ENCODE assay signal across 8 mouse cellular contexts in genomic region chr11:97440441-97440881, GRCm38 (mm10). TPM values are rescaled to one million over a fixed set of nuclear protein-coding genes. Genes with fewer than 3 reads are reported as not detected.
DNase-seq lines count a peak whose midpoint lies in the region; ATAC-seq and TF ChIP-seq lines count a peak whose summit lies in the region.

No protein-coding gene starts in this region.

- TF ChIP-seq CTCF in lung, embryonic 14.5 days (IDR thresholded peaks at IDR 0.05; ENCODE audit: low read depth), result no peak
- TF ChIP-seq CTCF in cortical plate, adult 2 months (IDR thresholded peaks at IDR 0.05; ENCODE audit: extremely low read depth, insufficient read depth, low read length), result no peak

- DNase-seq in lung, embryonic 14.5 days, result peak; percentile 57
- DNase-seq in lung, adult 18-20 months, result no peak
- DNase-seq in hindbrain, embryonic 11.5 days (ENCODE audit: low spot score), result peak; percentile 52
- peak; percentile 48 for DNase-seq in lung, postnatal 10 days
- no peak for DNase-seq in thymus, postnatal 36 days
- DNase-seq in urinary bladder, postnatal 36 days (ENCODE audit: low spot score in 2 of 2), result no peak

- peak overlapping the region; percentile 81 for H3K9ac ChIP-seq in lung, embryonic 14.5 days
- H3K9ac ChIP-seq in hindbrain, embryonic 11.5 days (ENCODE audit: low read depth, low read length), result peak overlapping the region; percentile 53; the same call in 1 of the 2 replicates

- ATAC-seq in lung, embryonic 14.5 days (ENCODE audit: insufficient read depth), result peak; percentile 25
- ATAC-seq in hindbrain, embryonic 11.5 days (ENCODE audit: low FRiP score), result no peak
- ATAC-seq in CD4-positive, CD25-positive, alpha-beta regulatory T cell, adult 4 months, result no peak

- H3K4me3 ChIP-seq in lung, embryonic 14.5 days (ENCODE audit: low read depth, low read length), result peak overlapping the region; percentile 73
- peak overlapping the region; percentile 10 for H3K4me3 ChIP-seq in cortical plate, adult 2 months (ENCODE audit: insufficient read depth, low read length)
- H3K4me3 ChIP-seq in hindbrain, embryonic 11.5 days (ENCODE audit: low read depth, low read length), result peak overlapping the region; percentile 38

- H3K9me3 ChIP-seq in lung, embryonic 14.5 days (ENCODE audit: low read depth, low read length), result no peaks in the 10 kb centered on the region
- no peaks in the 10 kb centered on the region for H3K9me3 ChIP-seq in hindbrain, embryonic 11.5 days (ENCODE audit: control insufficient read depth, low read length)

- H3K27ac ChIP-seq in lung, embryonic 14.5 days (ENCODE audit: low read depth), result peak overlapping the region; percentile 81
- 0 out of 2 replicates have a peak overlapping the region, but pooled peaks have one; percentile 38 for H3K27ac ChIP-seq in cortical plate, adult 2 months (ENCODE audit: insufficient read depth, low read length)
- 0 out of 2 replicates have a peak overlapping the region, but pooled peaks have one; percentile 36 for H3K27ac ChIP-seq in hindbrain, embryonic 11.5 days (ENCODE audit: low read depth, low read length)

- H3K27me3 ChIP-seq in lung, embryonic 14.5 days (ENCODE audit: insufficient read depth, low read length), result no peaks in the 10 kb centered on the region
- H3K27me3 ChIP-seq in hindbrain, embryonic 11.5 days (ENCODE audit: control insufficient read depth, insufficient read depth, low read length), result peaks cover 33% of the 10 kb centered on the region

- H3K36me3 ChIP-seq in lung, embryonic 14.5 days (ENCODE audit: insufficient read depth), result peaks cover 22% of the 10 kb centered on the region
- H3K36me3 ChIP-seq in hindbrain, embryonic 11.5 days (ENCODE audit: control insufficient read depth, insufficient read depth, low read length), result no peaks in the 10 kb centered on the region

- 1% methylated on average over 28 of the region's 34 CpGs for WGBS in lung, embryonic 14.5 days
- WGBS in hindbrain, embryonic 11.5 days, result 6% methylated on average over 23 of the region's 34 CpGs

- peak overlapping the region; percentile 82 for H3K4me2 ChIP-seq in lung, embryonic 14.5 days
- peak overlapping the region; percentile 53 for H3K4me2 ChIP-seq in hindbrain, embryonic 11.5 days (replicated peaks; ENCODE audit: low read depth, low read length)

- no peak for TF ChIP-seq POLR2A in cortical plate, adult 2 months (IDR thresholded peaks at IDR 0.05; ENCODE audit: extremely low read depth, insufficient read depth, low read length)

- H3K4me1 ChIP-seq in lung, embryonic 14.5 days (ENCODE audit: insufficient read depth), result peaks cover 57% of the 10 kb centered on the region
- peaks cover 4% of the 10 kb centered on the region for H3K4me1 ChIP-seq in cortical plate, adult 2 months (ENCODE audit: control insufficient read depth, insufficient read depth, low read length)
- peaks cover 11% of the 10 kb centered on the region for H3K4me1 ChIP-seq in hindbrain, embryonic 11.5 days (replicated peaks; ENCODE audit: control insufficient read depth, insufficient read depth, low read length)

RNA-seq across cellular contexts. Expression of gene Arhgap23, which starts 25.1 kb away (rescaled TPM):
- 7.0 and 7.9 TPM in 2 replicates for polyA plus RNA-seq in lung, embryonic 14.5 days (2014; fragmentation: Nextera tagmentation; extraction: Ambion mirVana)
- polyA plus RNA-seq in cortical plate, adult 2 months (2012; rRNA removed), result 70.2 and 71.5 TPM in 2 replicates
- 3.5 TPM in 2 replicates for polyA plus RNA-seq in hindbrain, embryonic 11.5 days (2014; fragmentation: Nextera tagmentation; extraction: Ambion mirVana)
- not detected for polyA plus RNA-seq in CD4-positive, CD25-positive, alpha-beta regulatory T cell, adult 4 months (2017; shearing (Covaris generic))

RNA-seq across cellular contexts. Expression of gene 4933428G20Rik, which starts 59.7 kb away (rescaled TPM):
- polyA plus RNA-seq in lung, embryonic 14.5 days (2014; fragmentation: Nextera tagmentation; extraction: Ambion mirVana), result 0.13 and 0.23 TPM in 2 replicates
- 0.06 TPM in 1 of 2 replicates, not detected in the other for polyA plus RNA-seq in cortical plate, adult 2 months (2012; rRNA removed)
- polyA plus RNA-seq in hindbrain, embryonic 11.5 days (2014; fragmentation: Nextera tagmentation; extraction: Ambion mirVana), result 0.20 TPM in 1 of 2 replicates, not detected in the other
- not detected for polyA plus RNA-seq in CD4-positive, CD25-positive, alpha-beta regulatory T cell, adult 4 months (2017; shearing (Covaris generic))

Comparison
In these comparisons a context has a peak if more than half of its experiments do, and no peak if none do; other contexts are left out.
1. DNase-seq: peak in lung, embryonic 14.5 days (single experiment), hindbrain, embryonic 11.5 days (single experiment) and lung, postnatal 10 days (single experiment); none in lung, adult 18-20 months (0 of 2), thymus, postnatal 36 days (0 of 2) and urinary bladder, postnatal 36 days (0 of 2).
2. H3K4me3 ChIP-seq: peak in every context shown above with its lines; median percentile 73 in lung, embryonic 14.5 days; 38 in hindbrain, embryonic 11.5 days; 10 in cortical plate, adult 2 months.
3. Peak in every context shown above with its lines, with median percentiles within 50 percentile points of each other: H3K27ac ChIP-seq.